Mouse (Mus musculus) testis, adult 2 months (tissue): Measurements from ENCODE around the gene Ddx23.

Experiments
- CTCF ChIP-seq: fragments of 200-500 bp; IDR thresholded peaks from 2 replicates; pipeline ENCODE4 v1.5.1; 2012; ENCODE audit warnings: low read depth, mild to moderate bottlenecking, inconsistent platforms, low read length, moderate library complexity; ENCODE audit not compliant: control insufficient read depth, insufficient read depth, insufficient replicate concordance
- POLR2A ChIP-seq: fragments of 200-500 bp; IDR thresholded peaks from 2 replicates; pipeline ENCODE4 v1.6.1; 2012; ENCODE audit warnings: low read depth, mild to moderate bottlenecking, inconsistent platforms, low read length, moderate library complexity; ENCODE audit not compliant: control insufficient read depth

GRCm38 (mm10) chr15:98677977-98678376 is 15.3 kb upstream of the Ddx23 start:
- no peak for TF ChIP-seq CTCF
- TF ChIP-seq POLR2A, result no peak
